Mouse (Mus musculus): ENCODE data around the gene Etnk2.

The Etnk2 gene

DNA sequence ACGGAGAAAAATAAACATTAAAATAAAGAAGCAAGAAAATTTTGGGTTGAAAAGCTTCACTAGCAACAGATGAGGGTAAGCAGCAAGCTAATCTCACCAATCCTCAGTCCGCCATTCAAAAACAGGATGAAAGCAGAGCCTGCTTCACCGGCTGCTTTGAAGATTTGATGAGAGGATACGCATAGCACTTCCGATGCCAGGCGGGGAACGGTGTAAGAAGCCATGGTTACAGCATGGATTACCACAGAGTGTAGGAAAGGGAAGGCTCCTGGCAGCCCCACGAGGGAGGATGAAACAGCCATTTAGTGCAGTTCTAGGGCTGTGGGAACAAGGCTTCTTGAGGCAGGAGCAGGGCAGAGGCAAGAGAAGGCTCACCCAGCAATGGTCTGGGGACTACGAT, 11.6 kb upstream of the Etnk2 start:
- no peak for DNase-seq (ENCODE audit: extremely low spot score)

- peak; percentile 79 for DNase-seq (ENCODE audit: extremely low spot score)
These were observed 10.0 kb upstream of the Etnk2 start for GRCm38 (mm10) chr1:133353371-133353809.

DNA sequence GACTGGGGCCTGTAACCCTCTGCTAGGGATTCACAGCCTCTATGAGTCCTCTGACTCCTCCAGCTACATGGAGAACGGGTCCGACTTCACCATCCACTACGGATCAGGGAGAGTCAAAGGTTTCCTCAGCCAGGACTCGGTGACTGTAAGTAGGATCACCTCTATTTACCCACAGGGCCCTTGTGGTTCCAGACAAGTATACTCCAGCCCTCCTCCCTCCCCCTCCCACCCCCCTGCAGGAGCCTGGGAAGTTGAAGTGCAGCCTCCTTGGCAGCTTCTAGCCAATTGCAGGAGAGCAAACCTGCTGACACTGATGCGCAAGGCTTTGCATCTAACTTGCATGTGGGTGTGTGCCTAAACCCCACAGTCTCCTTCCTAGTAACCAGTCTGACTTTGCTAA, 7.9 kb upstream of the Etnk2 start:
- no peak for DNase-seq (ENCODE audit: extremely low spot score)

DNA sequence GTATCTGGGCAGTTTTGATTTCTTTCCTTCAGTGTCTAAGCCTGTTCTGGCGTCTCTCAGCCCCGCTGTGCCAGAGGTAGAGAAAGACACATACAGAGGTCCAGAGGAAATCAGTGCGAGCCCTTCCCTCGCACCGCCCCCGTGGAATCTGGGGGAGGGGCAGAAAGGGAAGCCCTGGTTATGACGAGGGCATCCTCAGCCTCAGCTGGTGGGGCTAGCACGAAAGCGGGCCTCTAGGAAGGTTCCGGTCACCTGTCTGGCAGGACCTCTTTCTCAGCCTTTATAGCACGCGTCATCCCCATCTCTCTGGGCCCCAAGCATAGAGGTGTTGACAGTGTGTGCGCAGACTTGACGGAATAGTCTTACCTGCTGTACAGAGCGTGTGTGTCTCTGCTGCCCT, 7.5 kb upstream of the Etnk2 start:
- DNase-seq (ENCODE audit: extremely low spot score) = no peak

DNA sequence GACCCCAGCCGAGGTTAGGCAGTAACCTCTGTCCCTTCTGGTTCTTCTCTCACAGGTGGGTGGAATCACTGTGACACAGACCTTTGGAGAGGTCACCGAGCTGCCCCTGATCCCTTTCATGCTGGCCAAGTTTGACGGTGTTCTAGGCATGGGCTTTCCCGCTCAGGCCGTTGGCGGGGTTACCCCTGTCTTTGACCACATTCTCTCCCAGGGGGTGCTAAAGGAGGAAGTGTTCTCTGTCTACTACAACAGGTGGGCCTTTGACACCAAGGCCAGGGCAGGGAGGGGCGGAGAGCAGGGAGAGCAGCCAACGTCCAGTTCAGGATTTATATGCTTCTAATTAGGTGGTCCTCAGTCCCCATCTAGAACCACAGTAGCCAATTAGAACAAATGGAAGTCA, 7.0 kb upstream of the Etnk2 start:
- DNase-seq (ENCODE audit: extremely low spot score) = no peak

GRCm38 (mm10) chr1:133361006-133361405, 2.4 kb upstream of the Etnk2 start:
- DNase-seq (ENCODE audit: extremely low spot score) = no peak

- no peak for DNase-seq (ENCODE audit: extremely low spot score)
These were observed 1.3 kb upstream of the Etnk2 start for GRCm38 (mm10) chr1:133362103-133362502.

GRCm38 (mm10) chr1:133364022-133364630, 754 bp downstream of the Etnk2 start:
- DNase-seq (ENCODE audit: extremely low spot score) = no peak

DNA sequence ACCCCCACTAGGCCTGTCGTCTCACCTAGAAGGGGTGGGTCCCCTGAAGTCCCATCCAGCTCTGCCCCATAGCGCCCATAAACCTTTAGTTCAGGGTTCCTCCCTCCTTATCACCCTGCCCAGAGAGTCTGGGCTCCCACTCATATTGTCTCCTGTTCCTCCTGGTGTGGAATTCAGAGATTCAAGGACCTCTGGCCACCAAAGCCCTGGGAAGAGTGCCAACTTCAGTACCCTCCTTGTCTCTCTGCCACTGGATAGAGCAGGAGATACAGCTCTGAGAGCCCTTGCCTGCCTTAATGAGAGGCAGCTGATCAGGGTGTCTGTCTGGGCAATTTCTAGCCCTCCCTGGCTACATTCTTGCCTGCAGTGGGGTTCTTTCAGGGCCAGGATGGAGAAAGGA, 1.5 kb downstream of the Etnk2 start:
- no peak for DNase-seq (ENCODE audit: extremely low spot score)

- no peak for DNase-seq (ENCODE audit: extremely low spot score)
These were observed 3.7 kb downstream of the Etnk2 start for GRCm38 (mm10) chr1:133366951-133367605.

DNA sequence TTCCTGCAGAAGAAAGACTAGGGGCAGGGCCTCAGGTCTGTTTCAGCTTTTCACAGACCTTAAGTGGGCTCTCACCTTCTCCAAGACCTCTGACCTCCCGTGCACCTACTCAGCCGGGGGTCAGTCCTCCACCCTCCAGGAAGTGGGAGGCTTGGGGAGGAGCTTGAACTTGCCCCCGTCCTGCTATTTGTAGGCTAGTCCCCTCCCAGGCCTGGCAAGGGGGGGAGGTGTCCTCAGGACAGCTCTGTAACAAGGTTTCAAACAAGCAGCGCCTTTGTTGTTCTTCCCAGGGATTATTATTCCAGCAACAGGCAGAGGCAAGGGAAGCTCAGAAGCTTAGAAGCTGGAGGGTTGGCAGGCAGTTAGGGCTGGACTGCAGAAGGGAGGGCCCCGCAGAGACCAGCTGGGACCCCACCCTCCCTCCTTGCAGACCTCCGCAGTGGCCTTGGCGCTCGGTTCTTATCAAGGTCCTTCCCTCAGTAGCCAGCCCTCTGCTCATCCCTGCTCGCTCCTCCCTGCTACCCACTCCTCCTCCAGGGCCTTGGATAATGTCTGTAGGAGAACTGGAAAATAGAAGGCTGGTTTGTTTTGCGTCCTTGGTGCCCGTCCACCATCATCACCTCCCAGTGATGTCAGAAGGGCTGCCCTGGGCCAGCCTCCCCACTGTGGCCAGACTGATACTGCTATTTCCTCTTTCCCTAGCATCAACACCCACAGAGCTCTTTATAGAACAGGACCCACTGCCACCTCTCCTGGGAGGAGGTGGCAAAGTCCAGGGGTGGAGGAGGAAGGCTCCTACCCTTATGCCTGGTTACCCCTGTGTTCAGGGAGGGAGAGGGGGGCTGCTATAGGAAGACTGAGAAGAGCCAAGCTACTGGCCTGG, 4.5 kb downstream of the Etnk2 start:
- DNase-seq (ENCODE audit: extremely low spot score) = peak; percentile 57

GRCm38 (mm10) chr1:133368644-133369043, 5.3 kb downstream of the Etnk2 start:
- DNase-seq (ENCODE audit: extremely low spot score) = no peak

GRCm38 (mm10) chr1:133370352-133370751, 7.0 kb downstream of the Etnk2 start:
- no peak for DNase-seq (ENCODE audit: extremely low spot score)

DNA sequence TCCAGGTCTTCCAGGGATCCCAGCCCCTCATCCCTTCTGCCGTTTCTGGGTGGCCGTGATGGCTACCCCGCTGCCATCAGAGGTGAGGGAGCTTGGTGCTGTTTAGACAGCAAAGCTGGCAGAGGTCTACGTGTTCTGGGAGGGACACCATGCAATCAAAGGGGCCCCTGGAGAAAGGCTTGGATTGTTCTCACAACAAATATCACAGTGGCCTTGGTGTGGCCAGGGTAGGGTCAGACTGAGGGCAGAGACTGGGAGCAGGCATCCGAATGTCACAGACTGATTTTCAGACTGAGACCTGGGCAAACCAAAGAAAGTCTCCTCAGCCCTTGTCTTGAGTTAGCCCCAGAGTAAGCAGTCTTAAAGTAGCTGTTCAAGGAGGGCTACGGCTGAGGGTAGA, 8.1 kb downstream of the Etnk2 start:
- DNase-seq (ENCODE audit: extremely low spot score) = no peak

DNA sequence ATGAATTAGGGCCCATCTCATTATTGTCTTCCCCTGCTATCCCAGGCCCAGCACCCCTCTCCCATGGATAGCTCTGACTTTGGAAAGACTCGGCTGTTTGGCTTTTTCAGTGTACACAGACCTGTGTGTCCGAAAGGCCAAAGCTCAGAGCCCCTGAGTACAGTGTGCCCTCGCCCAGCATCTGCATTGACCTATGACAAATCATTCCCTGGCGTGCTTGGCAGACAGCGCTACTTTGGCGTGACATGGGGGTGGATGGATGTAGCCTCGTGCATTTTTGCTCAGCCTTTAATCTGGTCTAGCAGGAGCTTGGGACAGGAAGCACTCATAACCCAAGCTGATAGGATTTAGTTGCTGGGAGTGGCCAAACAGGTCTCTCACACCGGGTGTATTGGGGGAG, 8.7 kb downstream of the Etnk2 start:
- no peak for DNase-seq (ENCODE audit: extremely low spot score)

- no peak for DNase-seq (ENCODE audit: extremely low spot score)
These were observed 12.4 kb downstream of the Etnk2 start for GRCm38 (mm10) chr1:133375696-133376346.

DNA sequence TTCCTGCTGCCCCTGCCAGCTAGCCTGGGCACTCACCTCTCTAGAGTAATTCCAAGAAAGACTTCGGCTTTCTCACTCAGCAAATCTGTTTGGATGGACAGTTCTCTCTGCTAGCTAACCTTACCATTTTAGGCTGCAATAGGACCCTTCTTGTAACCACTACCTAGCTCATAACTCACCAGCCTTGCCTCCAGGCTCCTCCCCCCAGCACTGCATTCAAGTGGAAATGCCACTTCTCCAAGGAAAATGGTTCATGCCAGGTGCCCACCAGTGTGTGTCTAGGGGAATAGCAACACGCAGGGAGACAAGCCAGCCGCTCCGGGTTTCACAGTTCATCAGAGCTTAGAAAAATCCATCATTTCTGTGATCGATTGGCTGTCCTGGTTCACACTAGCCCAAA, 14.2 kb downstream of the Etnk2 start:
- no peak for DNase-seq (ENCODE audit: extremely low spot score)

DNA sequence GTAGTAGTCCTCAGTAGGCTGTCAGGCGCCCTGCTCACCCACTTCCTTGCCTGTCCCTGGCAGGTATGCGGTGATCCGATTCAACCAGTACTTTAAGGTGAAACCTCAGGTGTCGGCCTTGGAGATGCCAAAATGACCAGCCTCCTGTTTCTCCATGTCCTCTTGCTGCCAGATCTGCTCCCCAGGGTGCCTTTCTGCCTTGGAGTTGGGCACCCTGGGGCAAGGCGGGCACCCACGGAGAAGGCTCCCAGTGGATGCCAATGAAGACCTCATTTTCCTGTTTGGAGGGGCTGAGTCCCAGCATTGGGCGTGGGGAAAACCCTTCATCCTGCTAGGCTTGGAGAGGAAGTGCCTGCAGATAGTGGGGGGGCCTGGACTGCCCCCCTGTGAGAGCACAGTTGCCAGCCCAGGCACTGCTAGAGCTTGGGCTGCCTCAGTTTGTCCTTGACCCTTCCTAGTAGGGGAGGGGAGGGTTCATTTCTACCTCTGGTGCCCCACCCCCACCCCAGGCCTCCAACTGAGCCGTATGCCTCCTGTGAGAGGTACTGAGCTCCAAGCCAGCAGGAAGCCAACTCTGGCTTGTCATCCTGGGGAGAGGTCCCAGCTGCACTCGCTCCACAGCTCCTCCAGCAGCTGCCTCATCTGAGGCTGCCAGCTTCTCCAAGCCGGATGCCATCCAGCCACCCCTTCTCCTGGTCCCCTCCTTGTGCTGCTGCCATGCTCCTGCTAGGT, 16.0 kb downstream of the Etnk2 start:
- no peak for DNase-seq (ENCODE audit: extremely low spot score)

GRCm38 (mm10) chr1:133379986-133380320, 16.6 kb downstream of the Etnk2 start:
- DNase-seq (ENCODE audit: extremely low spot score) = no peak

GRCm38 (mm10) chr1:133380347-133381065, 17.1 kb downstream of the Etnk2 start:
- DNase-seq (ENCODE audit: extremely low spot score) = no peak

DNA sequence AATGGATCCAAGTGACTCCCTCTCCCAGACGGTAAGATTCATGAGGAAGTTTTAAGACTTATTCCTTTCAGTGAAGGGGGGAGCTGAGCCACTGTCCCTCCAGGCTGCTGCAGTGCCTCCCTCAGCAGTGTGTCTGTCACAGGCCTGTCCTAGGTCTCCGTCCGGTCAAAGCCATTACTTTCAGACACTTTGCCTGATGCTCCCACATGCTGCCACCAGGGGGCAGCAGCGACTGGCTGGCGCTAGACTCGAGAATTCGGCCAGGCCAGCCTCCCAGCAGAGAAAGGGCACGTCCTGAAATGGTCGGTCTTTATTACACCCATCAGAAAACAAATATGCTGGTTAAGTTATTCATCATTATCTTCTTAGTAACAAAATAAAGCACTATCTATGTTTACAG, 18.6 kb downstream of the Etnk2 start:
- peak; percentile 87 for DNase-seq (ENCODE audit: extremely low spot score)

Data from embryo, embryonic 9.5 days (tissue).